ENCODE assay signal across 10 mouse cellular contexts in the genomic region with DNA sequence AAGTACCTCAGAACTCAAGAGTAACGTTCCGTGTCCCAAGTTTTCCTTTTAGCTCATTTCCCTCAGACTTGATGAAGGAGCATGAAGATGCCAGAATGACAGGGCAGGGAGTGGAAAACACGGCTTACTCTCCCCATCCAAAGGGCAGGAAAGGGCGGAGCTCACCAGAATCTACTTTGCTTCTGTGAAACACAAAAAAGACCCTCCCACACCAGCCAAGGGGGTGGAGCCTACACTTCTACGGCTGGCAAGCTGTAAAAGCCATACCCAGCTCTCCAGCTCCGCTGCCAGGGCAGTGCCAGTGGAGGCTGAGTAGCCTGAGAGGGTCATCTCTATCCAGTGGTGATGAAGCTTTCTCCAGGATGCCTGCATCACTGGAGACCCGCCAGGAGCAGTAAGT. TPM values are rescaled to one million over a fixed set of nuclear protein-coding genes. Genes with fewer than 3 reads are reported as not detected.
DNase-seq lines count a peak whose midpoint lies in the region; ATAC-seq lines count a peak whose summit lies in the region.
"Had no signal": no experiment of that assay in that cellular context is flagged by ENCODE, and none has a peak within 500 bp of the region (broad histone marks: within the 10 kb centered on the region; RNA-seq: fewer than 3 reads in every experiment).

No protein-coding gene starts in this region.

- peak; percentile 39 for ATAC-seq in inflammation-experienced regulatory T-cells, adult 6 months
- ATAC-seq in erythroblast, adult 5-6 weeks (replicated peaks; ENCODE audit: low FRiP score, poor library complexity, severe bottlenecking) = no peak

- peak; percentile 26 to 56 for DNase-seq in kidney, postnatal 4 days
- DNase-seq in kidney, postnatal 36 days = no peak
- DNase-seq in thymus, postnatal 14 days = peak; percentile 44
- no peak for DNase-seq in thymus, postnatal 0 days (ENCODE audit: low spot score)
- DNase-seq in thymus, postnatal 4 days = peak; percentile 36
- DNase-seq in urinary bladder, postnatal 4 days (ENCODE audit: low spot score in 2 of 2) = no peak
- DNase-seq: adrenal gland, postnatal 25 days; gastrocnemius, postnatal 25 days had no signal

RNA-seq across cellular contexts. Expression of gene Ccn2, which starts 44.4 kb away (rescaled TPM):
- 0.81 and 0.95 TPM in 2 replicates for polyA plus RNA-seq in thymus, postnatal 0 days (2015; fragmentation: Nextera tagmentation; extraction: Ambion mirVana)
- not detected for polyA plus RNA-seq in inflammation-experienced regulatory T-cells, adult 6 months (2017; shearing (Covaris generic))
- total RNA-seq in erythroblast, adult 5-6 weeks (2015; ENCODE audit: low replicate concordance) = 1.7 TPM in 1 of 2 replicates, not detected in the other
- 0.70 TPM in 1 of 2 replicates, not detected in the other for total RNA-seq in erythroblast, adult 5-6 weeks (2017; ENCODE audit: low replicate concordance)

Comparison
In these comparisons a context has a peak if more than half of its experiments do, and no peak if none do; other contexts are left out.
1. DNase-seq: peak in kidney, postnatal 4 days (2 of 2), thymus, postnatal 14 days (single experiment) and thymus, postnatal 4 days (single experiment); none in kidney, postnatal 36 days (0 of 2), thymus, postnatal 0 days (single experiment) and urinary bladder, postnatal 4 days (0 of 2).